Mouse (Mus musculus) hindbrain, postnatal 0 days (tissue): ENCODE measurements around the gene Sugp1. TPM values are rescaled to one million over a fixed set of nuclear protein-coding genes. Genes with fewer than 3 reads are reported as not detected.
A peak's percentile ranks its signal among the peaks of the same experiment; 100 is the strongest.
"Not testable (repeated sequence)": the region's sequence is repeated elsewhere in the genome, so short reads cannot be mapped to it uniquely, and the experiment has no call there.

Experiments used
- ATAC-seq: fragments of 200-750 bp; cut with Nextera tagmentation; 2 replicates; pipeline ENCODE4 v1.8.0; 2017; ENCODE audit warnings: mild to moderate bottlenecking, moderate TSS enrichment, moderate library complexity
- DNase-seq: peaks from one replicate; pipeline ENCODE4 v3.0.0-alpha.2; 2015; ENCODE audit warnings: low spot score
- H3K27ac ChIP-seq: fragments of 300-500 bp; sonication (generic); 2 replicates; pipeline ENCODE4 v1.5.1; 2014; ENCODE audit warnings: mild to moderate bottlenecking
- H3K27me3 ChIP-seq: fragments of 300-500 bp; sonication (generic); 2 replicates; pipeline ENCODE4 v1.6.1; 2014; ENCODE audit warnings: low read length, mixed read lengths; ENCODE audit not compliant: insufficient read depth
- H3K36me3 ChIP-seq: fragments of 300-500 bp; sonication (generic); 2 replicates; pipeline ENCODE4 v1.6.1; 2014; ENCODE audit warnings: low read length, mixed read lengths; ENCODE audit not compliant: insufficient read depth
- H3K4me1 ChIP-seq: fragments of 300-500 bp; sonication (generic); 2 replicates; pipeline ENCODE4 v1.6.1; 2014; ENCODE audit warnings: antibody characterized with exemption, low read length, mixed read lengths; ENCODE audit not compliant: insufficient read depth
- H3K4me2 ChIP-seq: fragments of 300-500 bp; sonication (generic); 2 replicates; pipeline ENCODE4 v1.6.1; 2014; ENCODE audit warnings: low read depth, mild to moderate bottlenecking, low read length, moderate library complexity, mixed read lengths
- H3K4me3 ChIP-seq: fragments of 300-500 bp; sonication (generic); 2 replicates; pipeline ENCODE4 v1.5.1; 2014; ENCODE audit warnings: low read length
- H3K9ac ChIP-seq: fragments of 300-500 bp; sonication (generic); replicated peaks from 2 replicates; pipeline ENCODE4 v1.6.1; 2014; ENCODE audit warnings: mild to moderate bottlenecking, low read length, moderate library complexity, mixed read lengths
- H3K9me3 ChIP-seq: fragments of 300-500 bp; sonication (generic); 2 replicates; pipeline ENCODE4 v1.6.1; 2016; ENCODE audit warnings: low read length, mixed read lengths
- CTCF ChIP-seq: IDR thresholded peaks from 2 replicates; pipeline ENCODE4 v1.5.1; 2016; ENCODE audit warnings: antibody characterized with exemption, control low read depth, low read depth
- WGBS: fragments of 180-500 bp; shearing (Covaris S2); extraction: QIAGEN DNeasy Blood & Tissue Kit; methylation state at CpG from one replicate; pipeline ENCODE4 v1.1.7; 2014; 5-methylcytosine and 5-hydroxymethylcytosine counted together
- polyA plus RNA-seq: library from polyadenylated mRNA; unstranded; fragments of >200 nt; fragmentation: Nextera tagmentation; extraction: Ambion mirVana; gene quantifications from 2 replicates; pipeline ENCODE4 v1.2.1, GENCODE M21; 2015
- total RNA-seq: library from RNA; depleted of rRNA; stranded (reverse); fragments of >200 nt; gene quantifications from 2 replicates; pipeline ENCODE4 v1.2.3, GENCODE M21; 2014

Sugp1 gene
- total and polyA plus RNA-seq, 2 experiments from 2014 or later: 15.1 to 42.9 TPM

DNA sequence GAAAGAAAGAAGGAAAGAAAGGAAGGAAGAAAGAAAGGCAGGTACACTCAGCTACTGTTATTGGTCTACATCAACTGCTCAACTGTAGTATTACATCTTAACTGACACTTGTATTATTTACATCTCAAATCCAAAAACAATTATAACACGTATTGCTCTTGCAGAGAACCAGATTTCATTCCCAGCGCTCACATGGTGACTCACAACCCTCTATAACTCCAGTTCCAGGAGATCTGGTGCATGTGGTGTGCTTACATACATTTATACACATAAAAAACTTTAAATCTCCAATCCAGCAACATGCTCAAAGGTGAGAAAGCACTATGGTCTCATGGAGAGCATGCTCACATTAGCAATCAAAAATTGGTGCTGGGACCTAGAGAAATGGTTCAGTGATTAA lies 42.4 kb upstream of the Sugp1 start:
- DNase-seq (no peak), ATAC-seq (no peak)
- no peaks in the 10 kb centered on the region for H3K27me3 ChIP-seq
- WGBS: 82% methylated on average over 2 of the region's 2 CpGs
- TF ChIP-seq CTCF: no peak
- no peaks in the 10 kb centered on the region for H3K36me3 ChIP-seq
- H3K4me3 ChIP-seq: no peak overlapping the region
- H3K9me3 ChIP-seq: no peaks in the 10 kb centered on the region
- H3K9ac ChIP-seq: no peak overlapping the region
- no peak overlapping the region for H3K27ac ChIP-seq
- 0 out of 2 replicates have a peak, but pooled peaks cover under 1% of the 10 kb centered on the region for H3K4me1 ChIP-seq
- H3K4me2 ChIP-seq: no peak overlapping the region

DNA sequence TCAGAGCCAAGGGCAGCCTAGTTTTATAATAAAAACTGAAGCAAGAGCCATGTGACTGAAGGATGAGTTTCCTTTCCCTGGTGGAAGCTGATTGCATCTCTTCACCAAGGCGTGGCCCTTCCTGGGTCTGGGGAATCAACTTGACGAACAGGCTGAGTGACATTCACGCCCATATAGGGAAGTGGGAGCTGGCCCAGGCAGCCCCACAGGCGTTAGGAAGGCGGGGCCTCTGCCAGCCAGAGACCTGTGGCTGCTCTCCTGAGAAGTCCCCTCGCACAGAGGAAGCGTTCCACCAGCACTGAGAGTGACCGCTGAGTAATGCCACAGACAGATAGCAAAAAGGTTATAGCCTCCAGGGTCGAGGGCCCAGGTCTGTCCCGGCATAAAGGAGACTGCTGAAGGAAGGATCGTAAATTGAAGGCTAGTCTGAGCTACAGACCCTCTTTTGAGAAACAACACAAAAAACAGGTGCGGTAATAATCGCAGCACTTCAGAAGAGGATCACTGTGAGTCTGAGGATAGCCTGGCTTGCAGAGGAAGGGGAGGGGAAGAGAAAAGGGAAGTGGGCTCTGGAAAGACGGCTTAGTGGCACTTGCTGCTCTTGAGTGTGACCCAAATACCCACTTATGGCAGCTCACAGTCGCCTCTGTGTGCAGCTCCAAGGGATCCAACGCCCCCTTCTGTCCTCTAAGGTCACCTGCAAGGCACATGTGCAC lies 41.3 kb upstream of the Sugp1 start:
- Histone ChIP-seq H3K36me3 (no peaks in the 10 kb centered on the region), H3K4me2 (peak overlapping the region; percentile 35), H3K27me3 (no peaks in the 10 kb centered on the region), H3K4me1 (no peaks in the 10 kb centered on the region), H3K27ac (no peak overlapping the region; the same call in 1 of the 2 replicates), H3K4me3 (no peak overlapping the region), H3K9ac (no peak overlapping the region), H3K9me3 (no peaks in the 10 kb centered on the region)
- 5% methylated on average over 16 of the region's 16 CpGs for WGBS
- peak; percentile 68 for DNase-seq
- ATAC-seq: peak; percentile 30; the same call in 1 of the 2 replicates
- peak; percentile 64 for TF ChIP-seq CTCF

DNA sequence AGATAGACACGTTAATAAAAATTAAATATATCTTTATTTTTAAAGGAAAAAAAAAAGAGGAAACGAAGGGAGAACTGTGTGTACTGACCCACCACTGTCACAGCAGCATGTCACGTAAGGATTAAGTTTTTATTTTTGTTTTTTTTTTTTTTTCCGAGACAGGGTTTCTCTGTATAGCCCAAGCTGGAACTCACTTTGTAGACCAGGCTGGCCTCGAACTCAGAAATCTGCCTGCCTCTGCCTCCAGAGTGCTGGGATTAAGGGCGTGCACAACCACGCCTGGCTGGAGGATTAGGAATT lies 40.8 kb upstream of the Sugp1 start:
- H3K9ac ChIP-seq, H3K36me3 ChIP-seq, DNase-seq, H3K4me1 ChIP-seq, H3K27me3 ChIP-seq, H3K4me3 ChIP-seq, H3K9me3 ChIP-seq, ATAC-seq, H3K27ac ChIP-seq: not testable (repeated sequence)
- 48% methylated on average over 7 of the region's 7 CpGs for WGBS
- peak overlapping the region; percentile 35 for H3K4me2 ChIP-seq

DNA sequence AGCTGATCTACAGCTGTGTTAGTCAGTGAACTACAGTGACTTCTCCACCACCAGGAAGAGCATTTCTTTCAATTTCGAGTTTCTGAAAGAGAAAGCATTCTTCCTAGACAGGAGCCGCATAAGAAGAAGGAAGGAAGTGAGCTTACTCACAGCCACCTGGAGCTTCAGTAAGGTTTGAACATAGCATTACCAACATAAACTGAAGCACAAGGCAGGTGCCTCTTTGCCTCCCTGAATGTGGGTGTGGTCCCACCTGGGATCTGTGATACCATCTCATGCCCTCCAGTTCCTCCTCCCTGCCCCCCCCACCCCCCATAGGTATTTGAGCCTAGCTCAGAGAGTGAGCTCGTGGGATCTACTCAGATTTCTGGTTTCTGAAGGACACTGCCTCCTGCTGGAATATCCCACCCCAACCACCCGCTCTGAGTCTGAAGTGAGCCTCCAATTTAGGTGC lies 39.4 kb upstream of the Sugp1 start:
- Histone ChIP-seq H3K4me1 (no peaks in the 10 kb centered on the region), H3K4me2 (no peak overlapping the region), H3K27ac (no peak overlapping the region), H3K9me3 (no peaks in the 10 kb centered on the region), H3K27me3 (no peaks in the 10 kb centered on the region), H3K36me3 (no peaks in the 10 kb centered on the region), H3K9ac (no peak overlapping the region), H3K4me3 (no peak overlapping the region)
- WGBS: 57% methylated on average over 4 of the region's 4 CpGs
- TF ChIP-seq CTCF: no peak
- ATAC-seq (no peak), DNase-seq (no peak)

DNA sequence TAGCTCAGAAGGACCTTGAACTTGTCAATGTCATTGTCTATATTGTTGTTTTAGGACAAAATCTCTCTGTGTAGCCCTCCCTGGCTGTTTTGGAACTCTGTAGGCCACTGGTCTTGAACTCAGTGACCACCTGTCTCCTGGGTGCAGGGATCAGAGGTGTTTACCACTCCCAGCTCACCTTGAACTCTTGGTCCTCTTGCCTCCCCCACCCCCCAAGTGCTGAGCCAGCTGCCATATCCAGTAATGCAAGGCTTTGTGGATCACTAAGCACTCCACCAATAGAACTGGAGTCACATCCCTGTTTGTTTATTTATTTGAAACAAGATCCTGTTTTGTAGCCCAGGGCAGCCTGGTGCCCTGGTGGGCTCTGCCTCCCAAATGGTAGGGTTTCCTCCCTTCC lies 38.3 kb upstream of the Sugp1 start:
- TF ChIP-seq CTCF: no peak
- no peak for DNase-seq
- Histone ChIP-seq H3K27me3 (no peaks in the 10 kb centered on the region), H3K9ac (no peak overlapping the region), H3K4me2 (no peak overlapping the region), H3K9me3 (no peaks in the 10 kb centered on the region), H3K4me1 (no peaks in the 10 kb centered on the region), H3K27ac (no peak overlapping the region), H3K36me3 (no peaks in the 10 kb centered on the region), H3K4me3 (no peak overlapping the region)
- ATAC-seq: no peak

DNA sequence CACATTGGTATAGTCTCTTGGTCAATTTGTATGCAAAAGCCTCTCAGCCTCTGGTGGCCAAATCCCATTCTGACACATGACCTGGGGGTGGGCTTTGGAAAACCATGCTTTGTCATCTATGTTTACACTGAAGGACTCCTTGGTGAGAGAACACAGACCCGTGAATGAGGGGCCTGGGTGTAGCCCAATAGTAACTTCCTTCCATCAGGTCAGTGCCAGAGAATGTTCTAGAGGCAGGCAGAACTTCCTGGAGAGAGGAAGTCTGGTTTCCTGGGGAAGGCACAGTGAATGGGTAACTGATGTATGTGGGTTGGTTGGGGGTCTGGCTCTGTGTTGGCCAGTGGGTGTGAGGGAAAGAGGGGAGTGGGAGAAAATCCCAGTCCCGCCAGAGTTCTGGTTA lies 37.4 kb upstream of the Sugp1 start:
- Histone ChIP-seq H3K27me3 (no peaks in the 10 kb centered on the region), H3K9me3 (no peaks in the 10 kb centered on the region), H3K4me2 (no peak overlapping the region), H3K4me3 (no peak overlapping the region), H3K27ac (no peak overlapping the region), H3K4me1 (no peaks in the 10 kb centered on the region), H3K36me3 (no peaks in the 10 kb centered on the region), H3K9ac (no peak overlapping the region)
- DNase-seq: no peak
- WGBS: 39% methylated on average over 2 of the region's 2 CpGs
- no peak for TF ChIP-seq CTCF
- ATAC-seq: no peak

DNA sequence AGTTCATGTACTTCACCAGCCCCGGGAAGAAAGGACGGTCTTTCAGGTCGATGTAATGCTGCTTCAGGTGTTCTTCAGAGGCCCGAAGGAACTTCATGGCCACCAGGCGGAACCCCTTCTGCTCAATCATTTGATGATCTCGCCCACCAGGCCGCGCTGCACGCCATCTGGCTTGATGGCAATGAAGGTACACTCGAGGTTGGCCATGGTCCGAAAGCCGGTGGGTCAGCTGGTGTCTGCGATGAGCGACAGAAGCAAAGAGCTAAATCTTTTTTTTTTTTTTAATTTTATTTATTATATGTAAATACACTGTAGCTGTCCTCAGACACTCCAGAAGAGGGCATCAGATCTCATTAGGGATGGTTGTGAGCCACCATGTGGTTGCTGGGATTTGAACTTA lies 31.8 kb upstream of the Sugp1 start:
- not testable (repeated sequence) for DNase-seq, H3K4me3 ChIP-seq, H3K27me3 ChIP-seq, H3K9ac ChIP-seq, H3K9me3 ChIP-seq, H3K27ac ChIP-seq, H3K4me2 ChIP-seq, H3K36me3 ChIP-seq, ATAC-seq, H3K4me1 ChIP-seq
- WGBS: 89% methylated on average over 14 of the region's 14 CpGs
